ENCODE assay signal across 9 mouse cellular contexts in the genomic region with DNA sequence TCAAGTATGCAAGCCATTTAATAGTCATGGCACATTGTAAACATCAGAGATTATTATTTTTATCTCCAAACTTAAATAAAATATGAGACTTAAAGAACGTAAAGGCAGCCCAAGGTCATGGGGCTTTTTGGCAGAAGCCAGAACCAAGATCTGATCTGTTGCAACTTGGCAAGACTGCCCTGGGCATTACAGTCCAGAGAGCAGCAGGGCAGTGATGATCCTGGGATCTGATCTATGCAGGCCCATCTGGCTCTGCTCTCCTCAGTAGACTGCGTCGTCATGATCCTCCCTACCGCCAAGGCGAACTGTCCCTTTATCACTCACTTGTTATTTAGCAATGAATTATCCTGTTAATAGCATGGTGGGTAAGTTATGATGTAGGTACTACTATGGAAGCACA.
"Had no signal": no experiment of that assay in that cellular context is flagged by ENCODE, and none has a peak within 500 bp of the region (broad histone marks: within the 10 kb centered on the region; RNA-seq: fewer than 3 reads in every experiment).

No protein-coding gene starts in this region.

- H3K4me1 ChIP-seq: kidney, embryonic 15.5 days; limb, embryonic 15.5 days; liver, embryonic 12.5 days; lung, embryonic 15.5 days; midbrain, embryonic 13.5 days; neural tube, embryonic 15.5 days had no signal

- H3K27me3 ChIP-seq: kidney, embryonic 15.5 days; limb, embryonic 15.5 days; liver, embryonic 12.5 days; lung, embryonic 15.5 days; midbrain, embryonic 13.5 days; neural tube, embryonic 15.5 days had no signal

- H3K9ac ChIP-seq: kidney, embryonic 15.5 days; limb, embryonic 15.5 days; liver, embryonic 12.5 days; lung, embryonic 15.5 days; midbrain, embryonic 13.5 days; neural tube, embryonic 15.5 days had no signal

- H3K4me2 ChIP-seq: kidney, embryonic 15.5 days; limb, embryonic 15.5 days; liver, embryonic 12.5 days; lung, embryonic 15.5 days; midbrain, embryonic 13.5 days; neural tube, embryonic 15.5 days had no signal

- DNase-seq: kidney, postnatal 14 days had no signal

- H3K36me3 ChIP-seq: kidney, embryonic 15.5 days; limb, embryonic 15.5 days; liver, embryonic 12.5 days; lung, embryonic 15.5 days; midbrain, embryonic 13.5 days; neural tube, embryonic 15.5 days had no signal

- H3K4me3 ChIP-seq: kidney, embryonic 15.5 days; limb, embryonic 15.5 days; liver, embryonic 12.5 days; lung, embryonic 15.5 days; midbrain, embryonic 13.5 days; myocyte; neural tube, embryonic 15.5 days had no signal

- H3K9me3 ChIP-seq: kidney, embryonic 15.5 days; limb, embryonic 15.5 days; liver, embryonic 12.5 days; lung, embryonic 15.5 days; midbrain, embryonic 13.5 days; neural tube, embryonic 15.5 days had no signal

- H3K27ac ChIP-seq: kidney, embryonic 15.5 days; limb, embryonic 15.5 days; liver, embryonic 12.5 days; lung, embryonic 15.5 days; midbrain, embryonic 13.5 days; neural tube, embryonic 15.5 days; stomach, postnatal 0 days had no signal

- ATAC-seq: liver, embryonic 12.5 days; midbrain, embryonic 13.5 days had no signal
